Mouse (Mus musculus) neural tube, embryonic 14.5 days (tissue): ENCODE data around the gene Arl5c. TPM values are rescaled to one million over a fixed set of nuclear protein-coding genes. Genes with fewer than 3 reads are reported as not detected.

Experiments used
- ATAC-seq: fragments of 200-750 bp; cut with Nextera tagmentation; 2 replicates; pipeline ENCODE4 v1.8.0; 2017; ENCODE audit warnings: low read depth, mild to moderate bottlenecking, moderate TSS enrichment, moderate library complexity
- H3K27ac ChIP-seq: fragments of 300-500 bp; sonication (generic); 2 replicates; pipeline ENCODE4 v1.5.1; 2014; ENCODE audit warnings: low read depth, mild to moderate bottlenecking, control low read depth, low read length, moderate library complexity, mixed read lengths
- H3K27me3 ChIP-seq: fragments of 300-500 bp; sonication (generic); 2 replicates; pipeline ENCODE4 v1.6.1; 2014; ENCODE audit warnings: low read length; ENCODE audit not compliant: control insufficient read depth, insufficient read depth
- H3K36me3 ChIP-seq: fragments of 300-500 bp; sonication (generic); 2 replicates; pipeline ENCODE4 v1.6.1; 2014; ENCODE audit warnings: low read length, mixed read lengths; ENCODE audit not compliant: control insufficient read depth, insufficient read depth
- H3K4me1 ChIP-seq: fragments of 300-500 bp; sonication (generic); 2 replicates; pipeline ENCODE4 v1.6.1; 2014; ENCODE audit warnings: low read length; ENCODE audit not compliant: control insufficient read depth, insufficient read depth
- H3K4me2 ChIP-seq: fragments of 300-500 bp; sonication (generic); 2 replicates; pipeline ENCODE4 v1.6.1; 2014; ENCODE audit warnings: mild to moderate bottlenecking, low read depth, low read length, control low read depth
- H3K4me3 ChIP-seq: fragments of 300-500 bp; sonication (generic); 2 replicates; pipeline ENCODE4 v1.5.1; 2014; ENCODE audit warnings: low read depth, low read length, control low read depth, mixed read lengths
- H3K9ac ChIP-seq: fragments of 300-500 bp; sonication (generic); replicated peaks from 2 replicates; pipeline ENCODE4 v1.6.1; 2014; ENCODE audit warnings: low read depth, mild to moderate bottlenecking, control low read depth, low read length, mixed read lengths
- H3K9me3 ChIP-seq: fragments of 300-500 bp; sonication (generic); 2 replicates; pipeline ENCODE4 v1.6.1; 2016; ENCODE audit warnings: low read length; ENCODE audit not compliant: control insufficient read depth
- WGBS: fragments of 180-500 bp; shearing (Covaris S2); extraction: QIAGEN DNeasy Blood & Tissue Kit; methylation state at CpG from one replicate; pipeline ENCODE4 v1.1.7; 2014; 5-methylcytosine and 5-hydroxymethylcytosine counted together
- polyA plus RNA-seq: library from polyadenylated mRNA; unstranded; fragments of >200 nt; fragmentation: Nextera tagmentation; extraction: Ambion mirVana; gene quantifications from 2 replicates; pipeline ENCODE4 v1.2.1, GENCODE M21; 2014

Gene Arl5c
- polyA plus RNA-seq, 1 experiment from 2014 or later: 11.0 TPM

- WGBS: 86% methylated on average over 7 of the region's 7 CpGs
- Histone ChIP-seq H3K4me3 (no peak overlapping the region), H3K27me3 (no peaks in the 10 kb centered on the region), H3K4me2 (no peak overlapping the region), H3K9me3 (no peaks in the 10 kb centered on the region), H3K36me3 (no peaks in the 10 kb centered on the region), H3K27ac (no peak overlapping the region), H3K9ac (no peak overlapping the region), H3K4me1 (no peaks in the 10 kb centered on the region)
- no peak for ATAC-seq
Observed at GRCm38 (mm10) chr11:97970771-97971170, 25.2 kb downstream of the Arl5c start.

- Histone ChIP-seq H3K9me3 (no peaks in the 10 kb centered on the region), H3K36me3 (no peaks in the 10 kb centered on the region)
- 91% methylated on average over 5 of the region's 5 CpGs for WGBS
Observed at GRCm38 (mm10) chr11:97968385-97968784, 27.6 kb downstream of the Arl5c start.

GRCm38 (mm10) chr11:97967114-97967513 lies 28.9 kb downstream of the Arl5c start:
- no peaks in the 10 kb centered on the region for H3K9me3 ChIP-seq
- H3K27ac ChIP-seq: no peak overlapping the region
- H3K4me1 ChIP-seq: no peaks in the 10 kb centered on the region
- H3K36me3 ChIP-seq: no peaks in the 10 kb centered on the region
- H3K4me3 ChIP-seq: no peak overlapping the region
- no peak overlapping the region for H3K4me2 ChIP-seq
- no peak for ATAC-seq
- no peaks in the 10 kb centered on the region for H3K27me3 ChIP-seq
- H3K9ac ChIP-seq: no peak overlapping the region
- 47% methylated on average over 2 of the region's 2 CpGs for WGBS

More at GRCm38 (mm10) chr11:97968385-97968784, 27.6 kb downstream of the Arl5c start:
- Histone ChIP-seq H3K4me2 (no peak overlapping the region), H3K4me1 (no peaks in the 10 kb centered on the region), H3K9ac (no peak overlapping the region), H3K4me3 (no peak overlapping the region), H3K27me3 (no peaks in the 10 kb centered on the region), H3K27ac (no peak overlapping the region)
- ATAC-seq: no peak

- no peak overlapping the region for H3K4me2 ChIP-seq
- WGBS: 81% methylated on average over 1 of the region's 1 CpGs
- no peaks in the 10 kb centered on the region for H3K9me3 ChIP-seq
- H3K9ac ChIP-seq: no peak overlapping the region
- no peak for ATAC-seq
- no peak overlapping the region for H3K27ac ChIP-seq
- no peaks in the 10 kb centered on the region; the same call in 1 of the 2 replicates for H3K4me1 ChIP-seq
- no peaks in the 10 kb centered on the region for H3K27me3 ChIP-seq
- no peaks in the 10 kb centered on the region for H3K36me3 ChIP-seq
- H3K4me3 ChIP-seq: no peak overlapping the region
Observed at GRCm38 (mm10) chr11:97960907-97961306, 35.1 kb downstream of the Arl5c start.

- H3K27ac ChIP-seq: no peak overlapping the region
- WGBS: 54% methylated on average over 5 of the region's 5 CpGs
- no peak for ATAC-seq
Observed at GRCm38 (mm10) chr11:97959300-97959680, 36.7 kb downstream of the Arl5c start.

GRCm38 (mm10) chr11:97958641-97959299 lies 37.2 kb downstream of the Arl5c start:
- H3K9me3 ChIP-seq: no peaks in the 10 kb centered on the region
- no peak overlapping the region for H3K27ac ChIP-seq
- WGBS: 84% methylated on average over 7 of the region's 7 CpGs
- no peak overlapping the region for H3K4me3 ChIP-seq
- H3K36me3 ChIP-seq: no peaks in the 10 kb centered on the region
- no peak overlapping the region for H3K9ac ChIP-seq
- no peaks in the 10 kb centered on the region; the same call in 1 of the 2 replicates for H3K4me1 ChIP-seq
- H3K27me3 ChIP-seq: no peaks in the 10 kb centered on the region
- no peak for ATAC-seq
- no peak overlapping the region for H3K4me2 ChIP-seq

More at GRCm38 (mm10) chr11:97959300-97959680, 36.7 kb downstream of the Arl5c start:
- no peaks in the 10 kb centered on the region for H3K27me3 ChIP-seq
- no peak overlapping the region for H3K4me3 ChIP-seq
- no peak overlapping the region for H3K4me2 ChIP-seq
- no peaks in the 10 kb centered on the region for H3K9me3 ChIP-seq
- no peaks in the 10 kb centered on the region for H3K36me3 ChIP-seq
- H3K9ac ChIP-seq: no peak overlapping the region; the same call in 1 of the 2 replicates
- no peaks in the 10 kb centered on the region; the same call in 1 of the 2 replicates for H3K4me1 ChIP-seq

GRCm38 (mm10) chr11:97956905-97957560 lies 38.9 kb downstream of the Arl5c start:
- Histone ChIP-seq H3K27me3 (no peaks in the 10 kb centered on the region), H3K4me3 (no peak overlapping the region), H3K4me2 (no peak overlapping the region), H3K27ac (no peak overlapping the region), H3K4me1 (no peaks in the 10 kb centered on the region; the same call in 1 of the 2 replicates), H3K9ac (no peak overlapping the region), H3K36me3 (no peaks in the 10 kb centered on the region), H3K9me3 (no peaks in the 10 kb centered on the region)
- peak; percentile 61; the same call in 1 of the 2 replicates for ATAC-seq
- WGBS: 37% methylated on average over 6 of the region's 6 CpGs

GRCm38 (mm10) chr11:97955915-97956314 lies 40.1 kb downstream of the Arl5c start:
- Histone ChIP-seq H3K9ac (no peak overlapping the region), H3K4me1 (no peaks in the 10 kb centered on the region; the same call in 1 of the 2 replicates), H3K4me3 (no peak overlapping the region), H3K4me2 (no peak overlapping the region), H3K9me3 (no peaks in the 10 kb centered on the region), H3K27ac (no peak overlapping the region), H3K36me3 (no peaks in the 10 kb centered on the region), H3K27me3 (no peaks in the 10 kb centered on the region)
- 34% methylated on average over 4 of the region's 4 CpGs for WGBS
- ATAC-seq: no peak

GRCm38 (mm10) chr11:97955146-97955902 lies 40.7 kb downstream of the Arl5c start:
- 87% methylated on average over 9 of the region's 9 CpGs for WGBS
- Histone ChIP-seq H3K9me3 (no peaks in the 10 kb centered on the region), H3K27ac (no peak overlapping the region), H3K27me3 (no peaks in the 10 kb centered on the region), H3K4me3 (no peak overlapping the region), H3K9ac (no peak overlapping the region), H3K4me1 (no peaks in the 10 kb centered on the region; the same call in 1 of the 2 replicates), H3K36me3 (no peaks in the 10 kb centered on the region), H3K4me2 (no peak overlapping the region)
- no peak for ATAC-seq
